Mouse (Mus musculus): ENCODE results near the gene Gad1. TPM values are rescaled to one million over a fixed set of nuclear protein-coding genes. Genes with fewer than 3 reads are reported as not detected.

Gene Gad1
- polyA plus RNA-seq, 1 experiment from 2014 or later: 24.4 TPM

DNA sequence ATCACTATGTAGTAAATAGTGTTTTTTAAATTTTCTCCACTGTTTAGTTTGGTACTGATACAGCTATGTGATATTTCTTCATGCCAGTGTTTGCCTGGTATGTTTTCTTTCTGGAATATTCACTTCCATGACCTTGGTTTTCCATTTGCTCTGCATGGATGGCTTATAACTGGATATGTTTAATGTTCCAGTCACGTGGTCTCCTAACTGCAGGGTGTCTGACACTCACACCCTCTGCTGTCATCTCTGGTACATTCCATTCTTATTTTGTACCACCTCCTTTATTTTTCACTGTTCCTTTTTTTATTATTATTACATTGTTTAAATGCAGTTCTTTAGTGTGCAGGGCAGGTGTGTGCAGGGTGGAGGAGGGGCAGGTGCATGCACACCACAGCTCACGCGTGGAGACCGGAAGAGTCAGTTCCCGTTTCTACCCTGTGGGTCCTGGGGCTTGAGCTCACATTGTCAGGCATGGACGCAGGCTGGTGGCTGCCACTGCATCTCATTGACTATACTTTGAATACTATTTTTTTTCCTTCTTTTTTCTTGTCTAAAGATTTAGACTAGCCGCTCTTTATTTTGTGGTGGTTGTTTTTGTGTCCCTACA, 62.0 kb downstream of the Gad1 start:
- H3K4me3 ChIP-seq: no peak overlapping the region
- no peaks in the 10 kb centered on the region for H3K9me3 ChIP-seq (replicated peaks)
- H3K9ac ChIP-seq: no peak overlapping the region
- H3K4me2 ChIP-seq (replicated peaks): no peak overlapping the region
- 81% methylated on average over 7 of the region's 7 CpGs for WGBS
- H3K27me3 ChIP-seq: no peaks in the 10 kb centered on the region
- H3K4me1 ChIP-seq: no peaks in the 10 kb centered on the region
- ATAC-seq (ENCODE audit: low FRiP score): no peak
- H3K36me3 ChIP-seq: no peaks in the 10 kb centered on the region
- no peak overlapping the region for H3K27ac ChIP-seq

- H3K4me1 ChIP-seq: no peaks in the 10 kb centered on the region
- 89% methylated on average over 2 of the region's 2 CpGs for WGBS
- H3K9ac ChIP-seq: no peak overlapping the region
- no peak overlapping the region for H3K4me2 ChIP-seq (replicated peaks)
- no peak overlapping the region for H3K4me3 ChIP-seq
- H3K9me3 ChIP-seq (replicated peaks): no peaks in the 10 kb centered on the region
- H3K36me3 ChIP-seq: no peaks in the 10 kb centered on the region
- H3K27me3 ChIP-seq: no peaks in the 10 kb centered on the region
- H3K27ac ChIP-seq: no peak overlapping the region
- ATAC-seq (ENCODE audit: low FRiP score): no peak
Observed at GRCm38 (mm10) chr2:70616076-70616475, 63.2 kb downstream of the Gad1 start.

DNA sequence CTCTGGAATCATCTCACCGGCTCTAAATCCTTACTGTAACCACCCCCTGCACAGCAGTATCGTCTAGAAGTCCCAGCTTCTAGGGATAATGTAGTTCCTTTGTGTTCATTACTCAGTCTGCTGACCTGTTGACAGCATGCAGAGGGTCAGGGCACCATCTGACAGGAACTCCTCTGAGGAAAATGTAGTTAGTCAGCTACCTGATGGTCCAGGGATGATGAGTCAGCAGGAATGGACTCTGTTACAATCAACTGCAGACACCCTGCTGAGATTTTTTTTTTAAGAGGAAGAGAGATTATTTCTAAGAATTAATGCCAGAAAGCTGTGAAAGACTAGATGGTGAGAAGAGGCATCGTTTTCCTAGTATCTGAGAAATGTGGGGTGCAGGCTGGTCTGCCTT, 63.7 kb downstream of the Gad1 start:
- Histone ChIP-seq H3K4me2 (replicated peaks) (no peak overlapping the region), H3K9me3 (replicated peaks) (no peaks in the 10 kb centered on the region), H3K36me3 (no peaks in the 10 kb centered on the region), H3K4me3 (no peak overlapping the region), H3K4me1 (no peaks in the 10 kb centered on the region), H3K27ac (no peak overlapping the region), H3K9ac (no peak overlapping the region), H3K27me3 (no peaks in the 10 kb centered on the region)
- 68% methylated on average over 3 of the region's 3 CpGs for WGBS
- no peak for ATAC-seq (ENCODE audit: low FRiP score)

- 86% methylated on average over 6 of the region's 6 CpGs for WGBS
Observed at GRCm38 (mm10) chr2:70619232-70619835, 66.5 kb downstream of the Gad1 start.

DNA sequence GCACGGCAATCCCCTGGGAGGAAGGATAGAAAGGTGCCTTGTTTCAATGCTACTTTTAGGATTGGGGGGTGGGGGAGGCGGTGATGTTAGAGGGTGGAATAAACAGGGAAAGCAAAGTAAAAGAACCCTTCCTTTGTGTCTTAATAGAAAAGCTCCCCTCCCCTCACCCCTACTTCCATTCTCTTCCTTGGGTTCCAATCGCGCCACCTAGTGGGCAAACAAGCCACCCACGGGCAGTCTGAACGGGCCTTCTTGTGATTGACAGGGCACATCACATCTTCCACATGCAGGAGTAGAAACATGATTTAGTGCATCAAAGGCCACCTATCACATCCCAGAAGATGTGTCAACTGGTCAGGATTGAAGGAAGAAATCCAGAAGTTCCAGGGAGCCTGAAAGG, 67.4 kb downstream of the Gad1 start:
- no peak overlapping the region for H3K9ac ChIP-seq
- ATAC-seq (ENCODE audit: low FRiP score): no peak
- H3K4me2 ChIP-seq (replicated peaks): no peak overlapping the region
- H3K27me3 ChIP-seq: no peaks in the 10 kb centered on the region
- no peaks in the 10 kb centered on the region for H3K4me1 ChIP-seq
- 14% methylated on average over 6 of the region's 6 CpGs for WGBS
- H3K4me3 ChIP-seq: no peak overlapping the region
- H3K27ac ChIP-seq: no peak overlapping the region
- H3K36me3 ChIP-seq: no peaks in the 10 kb centered on the region
- no peaks in the 10 kb centered on the region for H3K9me3 ChIP-seq (replicated peaks)

More at GRCm38 (mm10) chr2:70619232-70619835, 66.5 kb downstream of the Gad1 start:
- ATAC-seq (ENCODE audit: low FRiP score): no peak
- H3K36me3 ChIP-seq: no peaks in the 10 kb centered on the region
- no peak overlapping the region for H3K4me3 ChIP-seq
- no peaks in the 10 kb centered on the region for H3K4me1 ChIP-seq
- no peak overlapping the region for H3K9ac ChIP-seq
- no peak overlapping the region for H3K4me2 ChIP-seq (replicated peaks)
- no peaks in the 10 kb centered on the region for H3K27me3 ChIP-seq
- no peak overlapping the region; the same call in 1 of the 2 replicates for H3K27ac ChIP-seq
- H3K9me3 ChIP-seq (replicated peaks): no peaks in the 10 kb centered on the region

- WGBS: 66% methylated on average over 4 of the region's 4 CpGs
- ATAC-seq (ENCODE audit: low FRiP score): no peak
- H3K9me3 ChIP-seq (replicated peaks): no peaks in the 10 kb centered on the region
- H3K27ac ChIP-seq: no peak overlapping the region
- no peaks in the 10 kb centered on the region for H3K27me3 ChIP-seq
- no peak overlapping the region for H3K9ac ChIP-seq
- no peak overlapping the region for H3K4me3 ChIP-seq
- H3K36me3 ChIP-seq: no peaks in the 10 kb centered on the region
- no peaks in the 10 kb centered on the region for H3K4me1 ChIP-seq
- no peak overlapping the region for H3K4me2 ChIP-seq (replicated peaks)
Observed at GRCm38 (mm10) chr2:70622244-70622643, 69.4 kb downstream of the Gad1 start.

DNA sequence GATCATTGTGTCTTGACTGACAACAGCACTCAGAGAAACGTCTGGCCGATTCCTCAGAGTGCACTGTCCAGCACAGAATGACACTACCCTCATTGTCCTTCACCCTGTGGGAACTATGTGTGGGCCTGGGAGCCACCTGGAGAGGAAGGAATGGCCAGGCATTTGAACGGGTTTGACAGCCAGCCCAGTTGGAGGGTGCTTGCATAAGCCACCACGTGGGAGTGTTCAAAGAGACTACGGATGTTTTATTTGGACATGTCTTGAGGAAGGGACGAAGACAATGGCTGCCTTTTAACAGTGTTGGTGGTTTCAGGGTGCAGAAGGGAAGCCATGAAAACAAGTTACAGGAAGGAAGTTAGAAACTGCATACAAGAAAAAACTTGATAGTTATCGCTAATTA, 72.9 kb downstream of the Gad1 start:
- peaks cover 11% of the 10 kb centered on the region for H3K4me1 ChIP-seq
- no peak overlapping the region for H3K27ac ChIP-seq
- H3K36me3 ChIP-seq: no peaks in the 10 kb centered on the region
- no peak overlapping the region for H3K4me2 ChIP-seq (replicated peaks)
- no peak overlapping the region for H3K4me3 ChIP-seq
- WGBS: 70% methylated on average over 7 of the region's 7 CpGs
- H3K27me3 ChIP-seq: no peaks in the 10 kb centered on the region
- H3K9ac ChIP-seq: no peak overlapping the region
- no peak for ATAC-seq (ENCODE audit: low FRiP score)
- H3K9me3 ChIP-seq (replicated peaks): no peaks in the 10 kb centered on the region

DNA sequence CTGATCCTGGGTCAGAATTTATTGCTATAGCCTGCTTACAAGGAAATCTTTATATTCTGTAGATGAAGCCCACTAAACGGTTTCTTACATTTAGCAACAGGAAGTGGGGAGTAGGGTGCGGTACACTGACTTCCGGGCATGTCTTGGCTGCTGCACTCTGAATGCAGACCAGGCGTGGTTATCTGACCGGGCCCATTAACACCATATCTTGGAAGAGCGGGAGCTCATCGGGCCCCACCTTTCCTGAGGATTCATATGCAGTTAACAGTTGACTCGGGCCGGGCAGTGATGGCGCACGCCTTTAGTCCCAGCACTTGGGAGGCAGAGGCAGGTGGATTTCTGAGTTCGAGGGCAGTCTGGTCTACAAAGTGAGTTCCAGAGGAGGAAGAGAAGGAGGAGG, 75.5 kb downstream of the Gad1 start:
- no peak overlapping the region for H3K9ac ChIP-seq
- ATAC-seq (ENCODE audit: low FRiP score): no peak
- H3K9me3 ChIP-seq (replicated peaks): no peaks in the 10 kb centered on the region
- no peak overlapping the region for H3K27ac ChIP-seq
- peaks cover 11% of the 10 kb centered on the region for H3K4me1 ChIP-seq
- 95% methylated on average over 12 of the region's 12 CpGs for WGBS
- no peaks in the 10 kb centered on the region for H3K36me3 ChIP-seq
- H3K4me2 ChIP-seq (replicated peaks): no peak overlapping the region
- H3K27me3 ChIP-seq: no peaks in the 10 kb centered on the region
- H3K4me3 ChIP-seq: no peak overlapping the region

DNA sequence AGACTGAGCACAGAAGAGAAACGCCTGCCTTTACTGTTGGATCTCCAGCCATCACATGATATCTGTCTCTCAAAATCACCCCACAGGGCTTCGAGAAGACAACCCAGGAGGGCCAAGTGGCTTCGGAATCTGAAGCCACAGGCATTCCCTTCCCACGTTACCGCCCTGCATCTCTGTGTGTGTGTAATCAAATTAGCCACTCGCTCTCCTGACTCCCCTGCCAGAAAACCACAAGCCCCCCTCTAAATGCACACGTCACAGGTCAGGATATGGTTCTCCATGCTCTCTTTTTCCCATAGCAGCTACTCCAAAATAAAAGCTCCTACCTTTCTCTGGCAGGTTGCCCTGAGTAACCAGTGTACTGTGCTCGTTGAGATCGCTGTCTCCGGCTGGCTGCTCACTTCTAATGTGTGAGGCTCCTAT, 76.5 kb downstream of the Gad1 start:
- no peaks in the 10 kb centered on the region for H3K36me3 ChIP-seq
- H3K4me1 ChIP-seq: peaks cover 11% of the 10 kb centered on the region
- H3K4me2 ChIP-seq (replicated peaks): peak overlapping the region; percentile 34
- H3K27ac ChIP-seq: no peak overlapping the region
- peak; percentile 68 for ATAC-seq (ENCODE audit: low FRiP score)
- H3K9me3 ChIP-seq (replicated peaks): no peaks in the 10 kb centered on the region
- WGBS: 15% methylated on average over 10 of the region's 10 CpGs
- no peak overlapping the region for H3K9ac ChIP-seq
- no peaks in the 10 kb centered on the region for H3K27me3 ChIP-seq
- H3K4me3 ChIP-seq: 0 out of 2 replicates have a peak overlapping the region, but pooled peaks have one; percentile 7

- WGBS: 71% methylated on average over 3 of the region's 3 CpGs
- Histone ChIP-seq H3K4me1 (peaks cover 11% of the 10 kb centered on the region), H3K27ac (no peak overlapping the region), H3K4me3 (no peak overlapping the region), H3K9ac (no peak overlapping the region), H3K36me3 (no peaks in the 10 kb centered on the region), H3K27me3 (no peaks in the 10 kb centered on the region), H3K9me3 (replicated peaks) (no peaks in the 10 kb centered on the region), H3K4me2 (replicated peaks) (peak overlapping the region; percentile 34)
- no peak for ATAC-seq (ENCODE audit: low FRiP score)
Observed at GRCm38 (mm10) chr2:70629921-70630320, 77.0 kb downstream of the Gad1 start.

DNA sequence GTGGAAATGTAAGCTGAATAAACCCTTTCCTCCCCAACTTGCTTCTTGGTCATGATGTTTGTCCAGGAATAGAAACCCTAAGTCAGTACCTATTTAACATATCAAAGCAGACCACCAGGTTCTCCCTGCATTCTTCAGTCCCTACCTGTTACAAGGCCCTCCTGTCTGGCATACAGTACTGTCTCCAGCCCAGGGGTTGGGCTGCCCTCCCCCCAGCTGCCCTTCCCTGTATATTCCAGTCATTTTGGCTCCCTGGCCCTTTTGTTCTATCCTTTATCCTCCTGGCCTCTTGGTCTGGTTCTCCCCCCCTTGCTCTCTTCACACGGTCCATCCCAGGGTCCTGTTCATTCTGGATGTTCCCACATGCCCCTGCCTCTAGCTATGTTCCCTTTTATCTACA, 78.4 kb downstream of the Gad1 start:
- no peak for ATAC-seq (ENCODE audit: low FRiP score)
- WGBS: 81% methylated on average over 1 of the region's 1 CpGs
- H3K4me1 ChIP-seq: peaks cover 11% of the 10 kb centered on the region

DNA sequence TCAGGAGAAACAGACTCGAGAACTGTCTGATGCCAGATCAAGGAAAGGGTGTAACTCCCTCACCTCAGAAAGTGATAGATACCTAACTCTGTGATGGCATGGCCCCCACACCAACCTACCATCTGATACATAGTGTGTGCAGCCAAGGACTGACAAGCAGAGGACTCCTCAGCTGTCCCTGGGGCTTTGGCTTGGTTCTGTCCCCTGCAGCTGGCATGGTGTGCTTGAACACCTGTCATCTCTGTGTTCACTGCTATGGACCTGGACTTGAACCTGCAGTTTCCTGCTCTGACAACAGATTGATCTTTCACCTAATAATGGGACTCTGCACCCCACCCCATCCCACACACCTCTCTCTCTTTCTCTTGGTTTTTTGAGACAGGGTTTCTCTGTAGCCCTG, 79.5 kb downstream of the Gad1 start:
- Histone ChIP-seq H3K9me3 (replicated peaks) (no peaks in the 10 kb centered on the region), H3K9ac (no peak overlapping the region), H3K27me3 (no peaks in the 10 kb centered on the region), H3K36me3 (no peaks in the 10 kb centered on the region), H3K4me1 (peaks cover 11% of the 10 kb centered on the region), H3K27ac (no peak overlapping the region), H3K4me3 (no peak overlapping the region), H3K4me2 (replicated peaks) (no peak overlapping the region)
- ATAC-seq (ENCODE audit: low FRiP score): no peak
- 91% methylated on average over 1 of the region's 1 CpGs for WGBS

More for the DNA sequence above, 78.4 kb downstream of the Gad1 start:
- H3K4me3 ChIP-seq: no peak overlapping the region
- H3K27ac ChIP-seq: no peak overlapping the region
- H3K36me3 ChIP-seq: no peaks in the 10 kb centered on the region
- no peak overlapping the region for H3K4me2 ChIP-seq (replicated peaks)
- H3K27me3 ChIP-seq: no peaks in the 10 kb centered on the region
- no peak overlapping the region for H3K9ac ChIP-seq
- no peaks in the 10 kb centered on the region for H3K9me3 ChIP-seq (replicated peaks)

GRCm38 (mm10) chr2:70634028-70634690, 81.3 kb downstream of the Gad1 start:
- no peak overlapping the region for H3K4me2 ChIP-seq (replicated peaks)
- no peaks in the 10 kb centered on the region for H3K36me3 ChIP-seq
- WGBS: 89% methylated on average over 5 of the region's 5 CpGs
- H3K4me3 ChIP-seq: no peak overlapping the region
- H3K27me3 ChIP-seq: no peaks in the 10 kb centered on the region
- H3K9me3 ChIP-seq (replicated peaks): no peaks in the 10 kb centered on the region
- no peak overlapping the region for H3K27ac ChIP-seq
- no peak for ATAC-seq (ENCODE audit: low FRiP score)
- no peak overlapping the region for H3K9ac ChIP-seq
- H3K4me1 ChIP-seq: peaks cover 10% of the 10 kb centered on the region

Data from hindbrain, embryonic 12.5 days (tissue).